Mouse (Mus musculus) activated CD4-positive, CD25-positive, alpha-beta regulatory T cell, adult 4 months (primary cell): ENCODE results near the gene Nek1. TPM values are rescaled to one million over a fixed set of nuclear protein-coding genes. Genes with fewer than 3 reads are reported as not detected.

Experiments used
- ATAC-seq: one replicate; pipeline ENCODE4 v1.8.0; 2017
- polyA plus RNA-seq, 2 experiments: library from polyadenylated mRNA; unstranded; fragments of 100-300 nt; shearing (Covaris generic); gene quantifications; one replicate each; pipeline ENCODE4 v1.2.1; 2017

Gene Nek1
- polyA plus RNA-seq = 1 to 10 TPM; 6.8 to 7.0 TPM

DNA sequence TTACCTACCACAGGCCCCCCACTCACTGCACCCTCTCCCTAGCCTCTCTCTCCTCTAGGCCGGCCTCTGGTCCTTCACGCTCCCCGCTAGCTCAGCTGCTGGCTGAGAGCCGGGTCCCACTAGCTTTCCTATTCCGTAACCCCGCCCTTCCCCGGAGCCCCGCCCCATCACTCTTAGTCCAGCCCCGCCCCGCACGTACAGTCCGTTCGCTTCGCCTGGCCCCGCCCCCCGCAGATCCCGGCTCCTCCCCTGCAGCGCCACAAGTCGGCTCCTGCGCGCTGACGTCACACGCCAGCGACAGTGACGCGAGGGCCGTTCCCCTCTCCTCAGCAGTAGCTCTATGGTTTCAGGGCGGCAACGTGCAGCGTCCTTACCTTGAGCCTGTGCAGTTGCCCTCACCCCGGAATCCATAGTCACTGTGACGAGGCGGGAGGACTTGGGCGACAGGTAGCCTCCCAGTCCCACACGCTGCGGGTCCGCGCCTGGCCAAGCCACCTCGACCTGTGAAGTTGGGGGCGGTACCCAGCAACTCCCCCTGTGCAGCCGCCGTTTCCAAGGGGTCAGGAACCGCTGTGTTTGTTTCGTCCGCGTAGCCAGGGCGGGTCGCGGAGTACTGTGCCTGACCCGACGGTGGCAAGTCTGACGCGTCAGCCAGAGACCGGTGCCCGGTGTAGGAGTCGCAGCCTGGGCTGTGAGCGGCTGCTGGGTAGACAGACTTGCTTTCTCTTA lies at the start of gene Nek1:
TSS of gene Nek1 (plus strand) at position 286 of the 729 bp plus-strand sequence.
- ATAC-seq = peak; percentile 91

- no peak for ATAC-seq
Measured at GRCm38 (mm10) chr8:60947503-60947902, 45.5 kb upstream of the Nek1 start.

GRCm38 (mm10) chr8:60949859-60950258 lies 43.1 kb upstream of the Nek1 start:
- no peak for ATAC-seq

DNA sequence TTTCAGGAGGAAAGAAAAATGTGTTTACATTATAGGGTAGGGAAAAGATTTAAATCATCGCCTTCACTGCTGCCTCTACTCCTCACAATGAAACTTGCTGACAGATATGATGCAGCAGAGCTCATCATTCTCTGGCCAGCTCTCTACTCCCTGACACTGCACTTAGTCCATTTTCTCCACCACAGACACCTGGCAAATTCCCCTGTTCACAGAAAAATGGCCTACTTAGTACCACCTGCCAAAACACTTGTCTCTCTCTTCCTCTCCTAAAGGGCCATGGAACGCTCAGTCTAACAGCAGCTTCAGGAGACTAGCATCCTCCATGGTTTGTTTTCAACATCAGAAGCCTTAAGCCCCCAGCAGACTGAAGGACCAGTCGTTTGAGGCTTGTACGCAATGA lies 41.7 kb upstream of the Nek1 start:
- ATAC-seq = no peak

DNA sequence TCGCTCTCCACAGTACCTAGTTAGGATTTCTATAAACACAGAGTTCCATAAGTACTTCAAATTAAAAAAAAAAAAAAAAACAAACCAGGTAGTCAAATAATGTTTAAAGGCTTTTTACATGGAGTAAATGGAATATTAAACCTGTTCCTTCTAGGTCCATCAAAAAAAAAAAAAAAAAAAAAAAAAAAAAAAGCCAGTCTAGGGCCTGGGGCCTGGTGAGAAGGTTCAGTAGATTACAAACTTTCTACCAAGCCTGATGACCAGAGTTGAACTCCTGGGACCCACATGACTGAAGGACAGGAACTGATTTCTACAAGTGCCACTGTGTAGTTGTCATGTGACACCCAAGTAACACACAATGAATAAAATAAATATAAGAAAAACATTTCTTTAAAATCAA lies 41.2 kb upstream of the Nek1 start:
- ATAC-seq = no peak

GRCm38 (mm10) chr8:60952803-60953202 lies 40.2 kb upstream of the Nek1 start:
- ATAC-seq = no peak

- peak; percentile 51 for ATAC-seq
Measured at GRCm38 (mm10) chr8:60954281-60955014, 38.5 kb upstream of the Nek1 start.

GRCm38 (mm10) chr8:60956847-60957246 lies 36.1 kb upstream of the Nek1 start:
- no peak for ATAC-seq

DNA sequence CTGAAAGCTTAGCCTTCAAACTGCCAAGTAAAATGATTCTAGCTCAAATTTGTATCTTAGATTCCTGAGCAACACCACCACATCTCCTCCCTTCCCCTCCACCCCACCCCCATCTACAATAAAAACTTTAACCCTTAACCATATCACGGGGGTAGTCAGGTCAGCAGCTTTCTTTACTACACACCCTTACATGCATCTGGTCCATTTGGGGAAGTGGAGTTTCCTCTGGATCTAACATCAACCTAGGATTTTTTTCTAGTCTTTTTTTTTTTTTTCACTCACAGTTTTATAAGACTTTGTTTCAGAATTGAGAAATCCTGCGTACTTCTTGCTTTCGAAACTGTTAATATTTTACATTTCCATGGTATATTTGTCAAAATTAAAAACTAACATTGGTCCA lies 30.2 kb upstream of the Nek1 start:
- no peak for ATAC-seq

DNA sequence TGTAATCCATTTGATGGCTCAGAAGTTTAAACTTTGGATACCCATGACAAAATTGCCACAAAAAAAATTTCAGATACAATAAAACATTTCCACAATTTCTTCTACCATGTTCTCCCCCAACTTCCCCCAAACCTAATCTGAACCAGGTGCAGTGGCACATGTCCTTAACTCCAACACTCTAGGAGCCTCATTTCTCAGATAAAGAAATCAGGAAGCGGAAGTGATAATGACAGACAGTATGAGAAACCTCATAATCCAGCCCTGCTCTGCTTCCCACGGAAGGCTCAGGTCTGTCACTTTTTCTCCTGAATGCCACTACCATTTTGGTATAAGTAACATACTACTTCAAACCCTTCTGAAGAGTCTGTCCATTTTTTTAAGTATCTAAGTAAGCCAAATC lies 29.1 kb upstream of the Nek1 start:
- no peak for ATAC-seq

DNA sequence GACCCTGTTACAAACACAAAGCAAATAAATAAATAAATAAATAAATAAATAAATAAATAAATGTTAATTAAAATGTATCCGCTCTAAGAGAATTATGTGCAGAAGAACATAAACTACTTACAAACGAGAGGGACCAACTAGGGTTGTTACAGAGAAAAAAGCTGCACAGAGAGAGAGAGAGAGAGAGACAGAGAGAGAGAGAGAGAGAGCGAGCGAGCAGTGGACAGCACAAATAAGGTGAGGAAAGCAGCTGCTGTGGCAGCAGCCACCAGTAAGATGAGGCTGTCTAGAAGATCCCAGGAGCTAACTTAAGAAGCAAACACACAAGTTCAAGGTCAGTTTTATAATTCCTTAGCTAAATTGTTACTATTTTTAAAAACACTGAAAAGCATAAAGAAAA lies 28.5 kb upstream of the Nek1 start:
- ATAC-seq = no peak

DNA sequence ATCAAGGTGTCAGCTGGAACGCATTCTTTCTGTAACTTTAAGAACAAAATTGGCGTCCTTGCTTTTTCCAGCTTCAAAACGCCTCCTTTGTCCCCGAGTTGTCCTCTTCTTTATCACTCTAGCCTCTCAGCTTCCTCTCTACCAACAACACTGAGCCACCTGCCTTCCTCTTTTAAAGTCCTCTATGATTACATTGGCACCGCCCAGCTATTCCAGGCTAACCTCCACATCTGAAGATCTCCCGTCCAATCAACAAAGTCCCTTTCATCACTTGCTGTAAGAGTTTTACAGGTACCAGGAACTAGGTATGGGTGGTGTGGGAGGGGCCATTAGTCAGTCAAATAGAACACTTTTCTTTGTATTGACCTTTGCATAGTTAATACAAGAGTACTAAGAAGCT lies 27.7 kb upstream of the Nek1 start:
- ATAC-seq = no peak

DNA sequence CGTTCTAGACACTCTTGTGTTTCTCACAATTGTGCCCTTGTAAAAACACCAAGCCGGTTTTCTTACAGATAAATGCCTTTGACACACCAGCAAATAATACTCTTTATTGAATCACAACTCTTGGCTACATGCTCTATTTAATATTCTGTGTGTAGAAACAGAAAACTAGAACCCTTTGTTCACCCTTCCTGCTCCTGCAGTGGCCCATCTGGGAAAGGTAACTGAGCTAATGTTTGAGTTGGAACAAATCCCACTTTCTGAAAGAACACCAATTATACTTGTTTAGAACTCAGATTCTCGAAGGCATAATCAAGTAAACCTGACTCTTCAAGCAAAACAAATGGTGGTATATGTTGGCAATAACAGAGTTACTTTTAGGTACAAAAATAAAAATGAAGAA lies 27.3 kb upstream of the Nek1 start:
- no peak for ATAC-seq

DNA sequence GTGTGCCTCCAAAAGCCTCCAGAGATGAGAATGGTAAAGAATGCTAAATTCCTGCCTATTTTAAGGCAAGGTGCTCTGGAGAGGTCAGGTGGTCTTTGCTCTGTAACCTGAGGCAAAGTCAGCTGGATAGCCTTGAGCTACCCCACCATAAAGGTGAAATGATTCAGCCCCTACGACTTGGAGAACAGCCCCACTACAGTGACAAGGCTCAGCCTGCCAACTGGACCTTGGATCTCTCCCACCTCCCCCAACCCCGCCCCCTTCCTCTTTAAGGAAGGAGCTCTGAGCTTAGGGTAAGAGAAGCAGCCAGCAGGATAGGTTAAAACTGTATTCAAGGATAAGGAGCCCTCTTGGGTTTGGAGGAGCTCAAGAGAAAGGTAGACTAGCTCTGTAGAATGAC lies 23.9 kb upstream of the Nek1 start:
- ATAC-seq = no peak

GRCm38 (mm10) chr8:60971808-60972207 lies 21.2 kb upstream of the Nek1 start:
- ATAC-seq = no peak

GRCm38 (mm10) chr8:60973448-60973847 lies 19.5 kb upstream of the Nek1 start:
- ATAC-seq = no peak

- no peak for ATAC-seq
Measured at GRCm38 (mm10) chr8:60974837-60975236, 18.2 kb upstream of the Nek1 start.

DNA sequence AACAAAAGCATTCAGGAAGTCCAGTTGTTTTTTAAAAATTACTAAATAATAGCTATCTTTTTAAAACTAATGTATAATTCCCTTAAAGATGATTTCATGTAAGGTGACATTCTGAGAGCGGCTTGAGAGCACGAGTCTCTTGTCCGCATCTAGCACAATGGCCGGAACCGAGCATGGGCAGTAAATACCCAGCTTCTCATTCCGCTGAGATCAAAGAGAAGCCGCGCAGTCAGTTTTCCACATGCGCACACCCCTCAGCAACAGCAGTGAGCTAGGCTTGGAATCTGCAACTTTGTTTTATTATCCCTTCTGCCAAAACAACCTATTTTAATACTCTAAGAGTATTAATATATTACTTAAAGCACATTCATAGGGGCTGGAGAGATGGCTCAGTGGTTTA lies 16.2 kb upstream of the Nek1 start:
- no peak for ATAC-seq

- ATAC-seq = no peak
Measured at GRCm38 (mm10) chr8:60978496-60978895, 14.5 kb upstream of the Nek1 start.

DNA sequence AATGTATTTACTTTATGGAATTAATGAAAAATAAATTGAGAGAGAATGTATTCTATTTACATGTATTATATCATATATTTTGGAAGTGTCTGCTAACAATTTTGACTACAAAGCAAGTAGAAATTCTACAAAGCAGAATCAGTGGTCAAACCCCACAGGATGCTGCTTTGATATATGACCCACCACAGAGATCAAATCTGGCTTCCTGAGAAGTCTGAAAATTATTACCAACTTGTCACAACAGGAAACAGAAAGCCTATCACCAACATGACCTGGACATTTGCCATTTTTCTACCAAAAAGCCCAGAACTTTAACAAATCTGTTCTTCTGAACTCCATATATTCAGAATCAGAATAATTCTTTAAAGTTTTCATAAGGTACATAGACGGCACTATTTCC lies 11.6 kb upstream of the Nek1 start:
- no peak for ATAC-seq

- peak; percentile 93 for ATAC-seq
Measured at GRCm38 (mm10) chr8:60982701-60983687, 10.0 kb upstream of the Nek1 start, which contains the start of gene Clcn3. Gene Clcn3, minus strand, starts transcription at chr8:60983300.

- peak; percentile 20 for ATAC-seq
Measured at GRCm38 (mm10) chr8:60983688-60984079, 9.3 kb upstream of the Nek1 start.
